Mouse (Mus musculus) stomach, embryonic 15.5 days (tissue): ENCODE measurements at regions not wholly inside any gene's neighbourhood (a gene's known extent, or its start where the extent isn't known, plus 50 kb on each side); places are given as distances from the start of the nearest gene placed in this dataset.

Experiments used
- ATAC-seq: fragments of 200-750 bp; cut with Nextera tagmentation; 2 replicates; pipeline ENCODE4 v1.8.0; 2017; ENCODE audit warnings: low read depth, moderate number of reproducible peaks, moderate TSS enrichment; ENCODE audit not compliant: insufficient read depth, low FRiP score
- H3K27ac ChIP-seq: fragments of 300-500 bp; sonication (generic); 2 replicates; pipeline ENCODE4 v1.5.1; 2015; ENCODE audit warnings: mild to moderate bottlenecking, inconsistent platforms
- H3K27me3 ChIP-seq: fragments of 300-500 bp; sonication (generic); replicated peaks from 2 replicates; pipeline ENCODE4 v1.6.1; 2015; ENCODE audit warnings: inconsistent platforms
- H3K36me3 ChIP-seq: fragments of 300-500 bp; sonication (generic); 2 replicates; pipeline ENCODE4 v1.6.1; 2015; ENCODE audit warnings: inconsistent platforms
- H3K4me1 ChIP-seq: fragments of 300-500 bp; sonication (generic); 2 replicates; pipeline ENCODE4 v1.6.1; 2015; ENCODE audit warnings: inconsistent platforms
- H3K4me2 ChIP-seq: fragments of 300-500 bp; sonication (generic); 2 replicates; pipeline ENCODE4 v1.6.1; 2015; ENCODE audit warnings: mild to moderate bottlenecking, inconsistent platforms
- H3K4me3 ChIP-seq: fragments of 300-500 bp; sonication (generic); replicated peaks from 2 replicates; pipeline ENCODE4 v1.5.1; 2015; ENCODE audit warnings: inconsistent platforms
- H3K9ac ChIP-seq: fragments of 300-500 bp; sonication (generic); 2 replicates; pipeline ENCODE4 v1.6.1; 2015; ENCODE audit warnings: inconsistent platforms
- H3K9me3 ChIP-seq: fragments of 300-500 bp; sonication (generic); 2 replicates; pipeline ENCODE4 v1.6.1; 2016; ENCODE audit warnings: inconsistent platforms
- WGBS: fragments of 180-500 bp; shearing (Covaris S2); methylation state at CpG from one replicate; pipeline ENCODE4 v1.1.7; 2015; 5-methylcytosine and 5-hydroxymethylcytosine counted together

- 0 out of 2 replicates have a peak, but pooled peaks cover 6% of the 10 kb centered on the region for H3K4me1 ChIP-seq
- H3K9me3 ChIP-seq, result no peaks in the 10 kb centered on the region
- H3K4me3 ChIP-seq, result no peak overlapping the region
- H3K27ac ChIP-seq, result no peak overlapping the region
- H3K9ac ChIP-seq, result no peak overlapping the region
- WGBS, result 69% methylated on average over 2 of the region's 2 CpGs
- no peaks in the 10 kb centered on the region for H3K36me3 ChIP-seq
- no peak for ATAC-seq
- no peaks in the 10 kb centered on the region for H3K27me3 ChIP-seq
- H3K4me2 ChIP-seq, result no peak overlapping the region
Observed at GRCm38 (mm10) chr17:27339261-27339660, 135.0 kb upstream of the Lemd2 start.

- H3K27me3 ChIP-seq, result no peaks in the 10 kb centered on the region
- no peak for ATAC-seq
- WGBS, result 49% methylated on average over 4 of the region's 4 CpGs
- no peak overlapping the region for H3K9ac ChIP-seq
- H3K4me2 ChIP-seq, result no peak overlapping the region
- no peaks in the 10 kb centered on the region for H3K9me3 ChIP-seq
- H3K36me3 ChIP-seq, result no peaks in the 10 kb centered on the region
- H3K27ac ChIP-seq, result no peak overlapping the region
- 0 out of 2 replicates have a peak, but pooled peaks cover 6% of the 10 kb centered on the region for H3K4me1 ChIP-seq
- no peak overlapping the region for H3K4me3 ChIP-seq
Observed at GRCm38 (mm10) chr17:27335621-27336020, 131.4 kb upstream of the Lemd2 start.

GRCm38 (mm10) chr17:27333593-27333992 is 129.3 kb upstream of the Lemd2 start:
- no peak overlapping the region for H3K27ac ChIP-seq
- no peak for ATAC-seq
- H3K36me3 ChIP-seq, result no peaks in the 10 kb centered on the region
- H3K4me2 ChIP-seq, result no peak overlapping the region
- H3K27me3 ChIP-seq, result no peaks in the 10 kb centered on the region
- no peaks in the 10 kb centered on the region for H3K9me3 ChIP-seq
- H3K4me1 ChIP-seq, result 0 out of 2 replicates have a peak, but pooled peaks cover 6% of the 10 kb centered on the region
- no peak overlapping the region for H3K4me3 ChIP-seq
- H3K9ac ChIP-seq, result no peak overlapping the region
- 80% methylated on average over 16 of the region's 16 CpGs for WGBS

- Histone ChIP-seq H3K9me3 (no peaks in the 10 kb centered on the region), H3K4me1 (0 out of 2 replicates have a peak, but pooled peaks cover 6% of the 10 kb centered on the region), H3K9ac (no peak overlapping the region), H3K27ac (no peak overlapping the region), H3K4me3 (no peak overlapping the region), H3K36me3 (no peaks in the 10 kb centered on the region), H3K27me3 (no peaks in the 10 kb centered on the region), H3K4me2 (no peak overlapping the region)
- 76% methylated on average over 6 of the region's 6 CpGs for WGBS
- ATAC-seq, result no peak
Observed at GRCm38 (mm10) chr17:27333141-27333540, 128.9 kb upstream of the Lemd2 start.

- Histone ChIP-seq H3K27ac (no peak overlapping the region), H3K4me2 (no peak overlapping the region), H3K27me3 (no peaks in the 10 kb centered on the region), H3K36me3 (no peaks in the 10 kb centered on the region), H3K9me3 (no peaks in the 10 kb centered on the region), H3K4me3 (no peak overlapping the region), H3K9ac (no peak overlapping the region), H3K4me1 (0 out of 2 replicates have a peak, but pooled peaks cover 6% of the 10 kb centered on the region)
- no peak for ATAC-seq
- WGBS, result 59% methylated on average over 4 of the region's 4 CpGs
Observed at GRCm38 (mm10) chr17:27332076-27332475, 127.8 kb upstream of the Lemd2 start.

GRCm38 (mm10) chr17:27331630-27332029 is 127.4 kb upstream of the Lemd2 start:
- Histone ChIP-seq H3K4me2 (no peak overlapping the region), H3K27ac (no peak overlapping the region), H3K4me3 (no peak overlapping the region), H3K27me3 (no peaks in the 10 kb centered on the region), H3K9me3 (no peaks in the 10 kb centered on the region), H3K9ac (no peak overlapping the region), H3K4me1 (0 out of 2 replicates have a peak, but pooled peaks cover 6% of the 10 kb centered on the region), H3K36me3 (no peaks in the 10 kb centered on the region)
- 76% methylated on average over 5 of the region's 5 CpGs for WGBS
- ATAC-seq, result no peak

GRCm38 (mm10) chr17:27329791-27330190 is 125.5 kb upstream of the Lemd2 start:
- no peak overlapping the region for H3K4me2 ChIP-seq
- no peaks in the 10 kb centered on the region for H3K36me3 ChIP-seq
- no peaks in the 10 kb centered on the region for H3K9me3 ChIP-seq
- H3K4me3 ChIP-seq, result no peak overlapping the region
- H3K9ac ChIP-seq, result no peak overlapping the region
- WGBS, result 46% methylated on average over 6 of the region's 6 CpGs
- no peak for ATAC-seq
- H3K27ac ChIP-seq, result no peak overlapping the region
- H3K27me3 ChIP-seq, result peaks cover 7% of the 10 kb centered on the region
- peaks cover 5% of the 10 kb centered on the region; the same call in 1 of the 2 replicates for H3K4me1 ChIP-seq

- Histone ChIP-seq H3K27me3 (peaks cover 7% of the 10 kb centered on the region), H3K27ac (no peak overlapping the region), H3K9ac (no peak overlapping the region), H3K36me3 (no peaks in the 10 kb centered on the region), H3K4me3 (no peak overlapping the region), H3K4me1 (peaks cover 7% of the 10 kb centered on the region; the same call in 1 of the 2 replicates), H3K9me3 (no peaks in the 10 kb centered on the region), H3K4me2 (no peak overlapping the region)
- WGBS, result 76% methylated on average over 8 of the region's 8 CpGs
- no peak for ATAC-seq
Observed at GRCm38 (mm10) chr17:27329183-27329582, 124.9 kb upstream of the Lemd2 start.

- Histone ChIP-seq H3K4me2 (peak overlapping the region; percentile 54), H3K9me3 (no peaks in the 10 kb centered on the region), H3K27ac (no peak overlapping the region), H3K4me3 (peak overlapping the region; percentile 35), H3K27me3 (peaks cover 7% of the 10 kb centered on the region), H3K9ac (no peak overlapping the region), H3K36me3 (no peaks in the 10 kb centered on the region), H3K4me1 (peaks cover 7% of the 10 kb centered on the region; the same call in 1 of the 2 replicates)
- WGBS, result 7% methylated on average over 18 of the region's 18 CpGs
- ATAC-seq, result peak; percentile 82
Observed at GRCm38 (mm10) chr17:27325002-27325460, 120.8 kb upstream of the Lemd2 start.

- Histone ChIP-seq H3K36me3 (no peaks in the 10 kb centered on the region), H3K27me3 (peaks cover 7% of the 10 kb centered on the region), H3K4me1 (peaks cover 7% of the 10 kb centered on the region; the same call in 1 of the 2 replicates), H3K4me3 (no peak overlapping the region), H3K4me2 (no peak overlapping the region), H3K9me3 (no peaks in the 10 kb centered on the region), H3K27ac (no peak overlapping the region), H3K9ac (no peak overlapping the region)
- WGBS, result 58% methylated on average over 2 of the region's 2 CpGs
- ATAC-seq, result no peak
Observed at GRCm38 (mm10) chr17:27323513-27323912, 119.2 kb upstream of the Lemd2 start.

GRCm38 (mm10) chr17:27322891-27323509 is 118.7 kb upstream of the Lemd2 start:
- no peaks in the 10 kb centered on the region for H3K9me3 ChIP-seq
- WGBS, result 65% methylated on average over 6 of the region's 6 CpGs
- no peak overlapping the region for H3K27ac ChIP-seq
- no peak overlapping the region for H3K9ac ChIP-seq
- H3K4me2 ChIP-seq, result no peak overlapping the region
- H3K4me3 ChIP-seq, result no peak overlapping the region
- no peaks in the 10 kb centered on the region for H3K36me3 ChIP-seq
- no peak for ATAC-seq
- peaks cover 7% of the 10 kb centered on the region for H3K27me3 ChIP-seq
- peaks cover 10% of the 10 kb centered on the region; the same call in 1 of the 2 replicates for H3K4me1 ChIP-seq

- no peak for ATAC-seq
- 65% methylated on average over 7 of the region's 7 CpGs for WGBS
Observed at GRCm38 (mm10) chr17:27318969-27319695, 114.9 kb upstream of the Lemd2 start.

More at GRCm38 (mm10) chr17:27318969-27319695, 114.9 kb upstream of the Lemd2 start:
- no peak overlapping the region for H3K4me2 ChIP-seq
- H3K27me3 ChIP-seq, result no peaks in the 10 kb centered on the region
- peaks cover 16% of the 10 kb centered on the region for H3K4me1 ChIP-seq
- H3K9me3 ChIP-seq, result no peaks in the 10 kb centered on the region
- no peaks in the 10 kb centered on the region for H3K36me3 ChIP-seq
- H3K4me3 ChIP-seq, result no peak overlapping the region
- H3K9ac ChIP-seq, result no peak overlapping the region
- no peak overlapping the region for H3K27ac ChIP-seq
